ENCODE assay signal across 23 mouse cellular contexts in genomic region chr13:41773812-41774376, GRCm38 (mm10).
DNase-seq lines count a peak whose midpoint lies in the region; ATAC-seq and TF ChIP-seq lines count a peak whose summit lies in the region.
"Had no signal": no experiment of that assay in that cellular context is flagged by ENCODE, and none has a peak within 500 bp of the region (broad histone marks: within the 10 kb centered on the region; RNA-seq: fewer than 3 reads in every experiment).

No protein-coding gene starts in this region.

- H3K27ac ChIP-seq in embryonic fibroblast, embryonic 13.5 days (ENCODE audit: insufficient read depth, low read length) = peak overlapping the region; percentile 48; the same call in 1 of the 2 replicates
- no peak overlapping the region for H3K27ac ChIP-seq in limb, embryonic 14.5 days (replicated peaks; ENCODE audit: low read depth, low read length)
- H3K27ac ChIP-seq in hindbrain, embryonic 14.5 days = no peak overlapping the region
- H3K27ac ChIP-seq in heart, embryonic 12.5 days (ENCODE audit: poor library complexity, severe bottlenecking) = no peak overlapping the region
- H3K27ac ChIP-seq: embryonic facial prominence, embryonic 12.5 days; forebrain, embryonic 12.5 days; gastrocnemius, adult 2 months; heart, embryonic 13.5 days; hindbrain, postnatal 0 days had no signal

- 43% methylated on average over 4 of the region's 4 CpGs for WGBS in limb, embryonic 14.5 days
- 92% methylated on average over 4 of the region's 4 CpGs for WGBS in hindbrain, embryonic 14.5 days
- WGBS in heart, embryonic 12.5 days = 87% methylated on average over 4 of the region's 4 CpGs

- no peak for TF ChIP-seq POLR2A in embryonic fibroblast, embryonic 13.5 days (IDR thresholded peaks at IDR 0.05; ENCODE audit: low read depth, low read length)
- no peak for TF ChIP-seq POLR2A in limb, embryonic 14.5 days (IDR thresholded peaks at IDR 0.05; ENCODE audit: borderline replicate concordance, extremely low read depth, insufficient read depth, insufficient read length)

- no peaks in the 10 kb centered on the region for H3K36me3 ChIP-seq in limb, embryonic 14.5 days (ENCODE audit: control insufficient read depth, insufficient read depth, low read length)
- no peaks in the 10 kb centered on the region for H3K36me3 ChIP-seq in hindbrain, embryonic 14.5 days (replicated peaks; ENCODE audit: control insufficient read depth, insufficient read depth)
- no peaks in the 10 kb centered on the region for H3K36me3 ChIP-seq in heart, embryonic 12.5 days
- H3K36me3 ChIP-seq: embryonic facial prominence, embryonic 12.5 days; forebrain, embryonic 12.5 days; G1E; heart, embryonic 13.5 days had no signal

- H3K4me2 ChIP-seq in limb, embryonic 14.5 days (replicated peaks; ENCODE audit: low read depth, low read length, severe bottlenecking) = no peak overlapping the region
- H3K4me2 ChIP-seq in hindbrain, embryonic 14.5 days (replicated peaks) = no peak overlapping the region
- H3K4me2 ChIP-seq in heart, embryonic 12.5 days = no peak overlapping the region
- H3K4me2 ChIP-seq: embryonic facial prominence, embryonic 12.5 days; forebrain, embryonic 12.5 days; heart, embryonic 13.5 days had no signal

- H3K27me3 ChIP-seq in limb, embryonic 14.5 days (ENCODE audit: control insufficient read depth, insufficient read depth, low read length) = no peaks in the 10 kb centered on the region
- H3K27me3 ChIP-seq in hindbrain, embryonic 14.5 days (ENCODE audit: control insufficient read depth, insufficient read depth, low read length) = no peaks in the 10 kb centered on the region
- no peaks in the 10 kb centered on the region for H3K27me3 ChIP-seq in heart, embryonic 12.5 days (replicated peaks)
- H3K27me3 ChIP-seq: embryonic facial prominence, embryonic 12.5 days; forebrain, embryonic 12.5 days; heart, embryonic 13.5 days had no signal

- H3K9me3 ChIP-seq in limb, embryonic 14.5 days (ENCODE audit: control insufficient read depth, low read length) = no peaks in the 10 kb centered on the region
- H3K9me3 ChIP-seq in hindbrain, embryonic 14.5 days (ENCODE audit: control insufficient read depth, low read length) = no peaks in the 10 kb centered on the region
- H3K9me3 ChIP-seq in heart, embryonic 12.5 days (replicated peaks) = peaks cover 3% of the 10 kb centered on the region; the same call in 1 of the 2 replicates
- H3K9me3 ChIP-seq: embryonic facial prominence, embryonic 12.5 days; forebrain, embryonic 12.5 days; G1E; heart, embryonic 13.5 days had no signal

- no peak for TF ChIP-seq CTCF in embryonic fibroblast, embryonic 13.5 days (IDR thresholded peaks at IDR 0.05; ENCODE audit: borderline replicate concordance, insufficient read depth, low read length)

- ATAC-seq in CD4-positive, CD25-positive, alpha-beta regulatory T cell, adult 4 months = peak; percentile 91
- no peak; the same call in 1 of the 2 replicates for ATAC-seq in limb, embryonic 14.5 days (ENCODE audit: low FRiP score, low read depth)
- ATAC-seq in hindbrain, embryonic 14.5 days (ENCODE audit: low FRiP score) = no peak
- no peak for ATAC-seq in heart, embryonic 12.5 days (ENCODE audit: insufficient number of reproducible peaks, low FRiP score)
- ATAC-seq: forebrain, embryonic 16.5 days; hindbrain, postnatal 0 days; intestine, embryonic 16.5 days had no signal

- peak; percentile 26 for DNase-seq in CD4-positive helper T cell, adult 2 months (ENCODE audit: low read depth, low spot score)
- DNase-seq in limb, embryonic 14.5 days (ENCODE audit: low spot score) = peak; percentile 59
- no peak for DNase-seq in hindbrain, embryonic 14.5 days (ENCODE audit: low spot score)
- no peak for DNase-seq in cerebellum, postnatal 14 days
- DNase-seq: adrenal gland, postnatal 14 days; B cell, adult 2 months; cerebellum, adult 11-12 months; cerebellum, adult 9-10 months; embryo, embryonic 11 days; gastrocnemius, adult 2 months; gastrocnemius, postnatal 25 days; heart, postnatal 36 days; kidney, adult 2 months had no signal

- H3K4me1 ChIP-seq in embryonic fibroblast, embryonic 13.5 days (ENCODE audit: control insufficient read depth, insufficient read depth, low read length) = 0 out of 2 replicates have a peak, but pooled peaks cover 2% of the 10 kb centered on the region
- H3K4me1 ChIP-seq in limb, embryonic 14.5 days (ENCODE audit: control insufficient read depth, insufficient read depth, low read length) = peaks cover 4% of the 10 kb centered on the region; the same call in 1 of the 2 replicates
- no peaks in the 10 kb centered on the region for H3K4me1 ChIP-seq in hindbrain, embryonic 14.5 days (replicated peaks; ENCODE audit: control insufficient read depth, insufficient read depth, low read length)
- no peaks in the 10 kb centered on the region for H3K4me1 ChIP-seq in heart, embryonic 12.5 days (replicated peaks)
- H3K4me1 ChIP-seq: forebrain, embryonic 12.5 days; heart, embryonic 13.5 days had no signal

- no peak overlapping the region for H3K4me3 ChIP-seq in embryonic fibroblast, embryonic 13.5 days (ENCODE audit: insufficient read depth, low read length)
- H3K4me3 ChIP-seq in limb, embryonic 14.5 days (replicated peaks; ENCODE audit: low read length) = no peak overlapping the region
- H3K4me3 ChIP-seq in hindbrain, embryonic 14.5 days (replicated peaks; ENCODE audit: low read length) = no peak overlapping the region
- no peak overlapping the region for H3K4me3 ChIP-seq in heart, embryonic 12.5 days
- H3K4me3 ChIP-seq: embryonic facial prominence, embryonic 12.5 days; forebrain, embryonic 12.5 days; gastrocnemius, adult 2 months; heart, embryonic 13.5 days had no signal

- no peak overlapping the region for H3K9ac ChIP-seq in limb, embryonic 14.5 days (ENCODE audit: low read depth, low read length, severe bottlenecking)
- no peak overlapping the region for H3K9ac ChIP-seq in hindbrain, embryonic 14.5 days
- H3K9ac ChIP-seq in heart, embryonic 12.5 days = no peak overlapping the region
- H3K9ac ChIP-seq: embryonic facial prominence, embryonic 12.5 days; forebrain, embryonic 12.5 days; heart, embryonic 13.5 days had no signal

Comparison
In these comparisons a context has a peak if more than half of its experiments do, and no peak if none do; other contexts are left out.
1. DNase-seq: peak in CD4-positive helper T cell, adult 2 months (single experiment) and limb, embryonic 14.5 days (single experiment); none in hindbrain, embryonic 14.5 days (single experiment) and cerebellum, postnatal 14 days (0 of 2).